Mouse (Mus musculus) CD4-positive, CD25-positive, alpha-beta regulatory T cell, adult 4 months (primary cell): ENCODE measurements at regions not wholly inside any gene's neighbourhood (a gene's known extent, or its start where the extent isn't known, plus 50 kb on each side); places are given as distances from the start of the nearest gene placed in this dataset.
A peak's percentile ranks its signal among the peaks of the same experiment; 100 is the strongest.

Experiments
- ATAC-seq: one replicate; pipeline ENCODE4 v1.8.0; 2017

- no peak for ATAC-seq
These were observed 183.5 kb upstream of the Jmjd1c start for GRCm38 (mm10) chr10:66912440-66912839.

GRCm38 (mm10) chr10:66913187-66913586, 182.7 kb upstream of the Jmjd1c start:
- no peak for ATAC-seq

DNA sequence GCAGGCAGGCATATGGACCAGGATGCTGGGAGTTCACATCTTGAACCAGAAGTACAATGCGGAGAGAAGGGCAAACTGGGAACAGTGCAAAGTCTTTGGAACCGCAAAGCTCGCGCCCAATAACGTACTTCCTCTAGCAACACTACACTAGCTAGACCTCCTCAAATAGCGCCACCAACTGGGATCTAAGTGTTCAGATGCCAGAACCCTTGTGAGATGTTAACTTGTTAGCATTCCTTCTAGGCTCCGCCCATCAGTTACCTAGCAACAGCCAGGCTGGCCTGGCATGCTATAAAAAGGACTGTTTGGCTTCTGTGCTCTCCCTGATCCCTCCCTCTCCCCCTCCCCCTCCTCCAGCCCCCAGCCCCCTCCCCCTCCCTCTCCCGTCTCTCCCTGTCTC, 182.3 kb upstream of the Jmjd1c start:
- ATAC-seq: no peak

DNA sequence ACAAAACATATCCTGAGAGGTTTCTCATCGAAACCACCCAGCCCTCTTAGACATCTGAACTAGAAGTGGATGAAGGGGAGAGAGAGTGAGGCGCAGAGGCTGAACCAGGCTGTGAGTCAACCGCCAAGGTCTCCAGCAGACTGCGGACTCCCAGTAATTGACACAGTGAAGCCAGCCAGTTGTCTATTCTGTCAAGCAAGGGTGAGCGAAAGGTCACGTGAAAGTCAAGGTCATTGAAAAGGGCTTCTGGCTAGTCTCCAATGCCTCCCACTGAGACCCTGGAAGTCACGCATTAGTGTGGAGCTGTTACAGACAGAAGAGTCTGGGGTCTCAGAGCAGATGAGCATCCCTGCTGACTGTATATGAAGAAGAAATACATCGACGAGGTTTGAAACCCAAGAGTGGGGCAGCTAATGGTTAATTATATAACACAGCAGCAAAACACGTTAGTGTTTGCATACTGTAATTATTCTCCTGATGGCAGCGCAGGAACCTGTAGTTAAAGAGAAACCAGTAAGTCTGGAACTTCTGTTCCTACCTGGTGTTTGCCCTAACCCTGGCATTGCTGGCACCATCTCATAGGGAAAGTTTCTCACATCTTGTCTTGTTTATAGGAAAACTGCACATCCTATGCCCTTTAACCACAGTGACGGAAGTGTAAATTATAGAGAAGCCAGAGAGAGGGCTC, 181.5 kb upstream of the Jmjd1c start:
- no peak for ATAC-seq

- ATAC-seq: no peak
These were observed 180.1 kb upstream of the Jmjd1c start for GRCm38 (mm10) chr10:66915801-66916200.

- no peak for ATAC-seq
These were observed 178.2 kb upstream of the Jmjd1c start for GRCm38 (mm10) chr10:66917725-66918124.

DNA sequence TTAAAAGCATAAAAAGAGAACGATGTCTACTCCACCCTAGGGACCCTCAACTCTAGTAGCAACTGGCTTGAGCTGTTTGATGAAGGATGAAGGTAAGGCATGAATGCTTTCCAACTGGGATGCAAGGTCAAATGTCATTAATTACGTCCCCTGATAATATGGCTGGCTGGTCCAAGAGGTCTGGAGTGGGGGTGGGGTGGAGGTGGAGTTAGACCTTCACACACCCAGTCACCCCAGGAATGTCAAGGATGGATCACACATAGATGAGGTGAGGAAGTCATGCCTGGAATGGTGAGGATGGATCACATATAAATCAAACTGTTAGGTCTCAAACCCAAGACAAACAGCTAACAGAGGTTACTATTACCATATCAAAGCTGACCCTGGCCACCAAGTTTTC, 177.2 kb upstream of the Jmjd1c start:
- ATAC-seq: no peak

DNA sequence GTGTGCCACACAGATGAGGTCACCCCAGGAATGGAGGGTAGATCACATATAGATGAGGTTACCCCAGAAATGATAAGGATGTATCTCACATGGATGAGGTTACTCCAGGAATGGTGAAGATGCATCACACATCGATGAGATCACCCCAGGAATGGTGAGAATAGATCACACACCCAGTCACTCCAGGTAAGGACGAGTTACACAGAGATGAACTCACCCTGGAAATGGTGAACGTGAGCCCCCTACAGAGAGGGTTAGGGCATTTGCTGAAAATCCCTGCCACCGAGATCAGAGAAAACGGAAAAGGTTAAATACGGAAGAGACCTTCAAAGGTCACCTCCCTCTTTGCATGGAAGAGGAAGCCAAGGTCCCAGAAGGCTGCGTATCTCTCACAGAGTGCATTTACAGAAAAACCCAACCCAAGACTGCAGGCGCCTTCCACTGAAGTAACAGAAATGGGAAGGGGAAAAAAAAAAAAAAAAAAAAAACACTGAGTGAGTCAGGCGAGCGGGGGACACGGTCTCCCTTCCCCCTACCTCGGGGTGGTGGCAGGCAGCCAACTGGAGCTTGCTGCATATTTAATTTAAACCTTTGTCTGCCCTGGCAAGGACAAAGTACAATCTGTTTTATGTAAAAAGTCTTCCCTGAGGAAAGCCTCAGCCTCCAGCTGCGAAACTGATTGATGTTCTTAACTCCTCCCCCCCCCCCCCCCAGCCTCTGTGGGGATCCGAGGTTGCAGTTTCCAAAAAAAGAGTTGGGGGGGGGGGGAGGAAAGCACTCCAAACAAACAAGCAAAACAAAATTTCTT, 175.8 kb upstream of the Jmjd1c start:
- peak; percentile 57 for ATAC-seq

GRCm38 (mm10) chr10:66920761-66921684, 174.9 kb upstream of the Jmjd1c start:
- ATAC-seq: peak; percentile 52

DNA sequence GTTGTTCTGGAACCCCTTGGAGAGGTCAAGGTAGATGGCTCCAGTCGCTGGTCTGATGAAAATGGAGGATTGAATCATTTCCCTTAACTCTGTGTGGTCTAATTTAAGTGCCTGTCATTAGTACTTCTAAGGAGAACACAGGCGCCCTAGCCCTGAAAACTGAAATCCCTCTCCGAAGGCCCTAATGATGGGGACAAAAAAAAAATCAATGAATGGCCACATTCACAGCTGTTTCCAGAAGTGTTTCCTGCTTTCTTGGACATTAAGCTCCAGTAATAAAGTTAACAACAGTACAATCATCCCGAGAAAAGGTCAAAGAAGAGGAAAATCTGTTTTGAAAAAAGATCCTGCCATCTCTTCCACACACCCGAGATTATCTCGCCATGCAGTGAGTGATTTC, 174.1 kb upstream of the Jmjd1c start:
- no peak for ATAC-seq

- ATAC-seq: no peak
These were observed 173.6 kb upstream of the Jmjd1c start for GRCm38 (mm10) chr10:66922314-66922713.

DNA sequence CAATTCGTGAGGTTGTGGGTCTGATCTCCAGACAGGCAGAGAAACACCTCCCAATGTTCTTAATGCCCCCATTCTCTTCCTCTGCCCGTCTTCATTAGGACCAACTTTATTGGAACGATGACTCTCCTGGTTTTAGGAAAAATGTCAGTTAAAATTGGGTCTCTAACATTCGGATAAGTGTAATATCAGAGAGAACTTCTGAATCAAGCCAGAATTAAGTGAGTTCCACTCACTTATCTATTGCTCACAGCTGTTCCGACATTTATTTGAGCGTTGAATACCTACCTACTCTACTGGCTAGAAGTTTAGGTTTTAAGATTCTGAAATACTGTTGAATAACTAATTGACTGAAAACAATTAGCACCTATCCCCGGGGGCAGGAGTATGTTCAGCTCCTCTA, 172.0 kb upstream of the Jmjd1c start:
- ATAC-seq: no peak

GRCm38 (mm10) chr10:66924418-66924817, 171.5 kb upstream of the Jmjd1c start:
- no peak for ATAC-seq

DNA sequence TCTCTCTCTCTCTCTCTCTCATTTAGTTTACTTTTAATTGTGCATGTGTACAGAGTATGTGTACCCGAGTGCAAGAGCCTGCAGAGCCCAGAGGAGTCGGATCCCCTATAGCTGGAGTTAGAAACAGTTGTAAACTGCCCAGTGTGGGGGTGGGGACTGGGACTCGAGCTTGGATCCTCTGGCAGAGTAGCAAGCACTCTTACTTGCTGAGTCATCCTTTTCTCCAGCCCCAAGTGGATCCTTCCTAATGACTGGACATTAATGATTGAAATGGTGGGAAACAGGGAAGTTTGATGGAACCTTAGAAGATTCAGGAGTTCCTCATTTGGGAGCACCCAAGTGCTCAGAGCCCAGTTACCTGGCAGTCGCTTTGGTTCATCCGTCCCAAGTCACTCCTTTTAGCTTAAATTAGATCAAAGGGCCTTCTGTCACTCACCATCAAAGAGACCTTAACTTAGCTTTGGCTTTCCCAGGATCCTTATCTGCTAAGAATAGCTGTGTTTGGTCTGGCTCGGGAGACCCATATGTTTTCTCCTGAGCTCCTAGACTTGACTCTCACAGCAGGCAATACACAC, 170.3 kb upstream of the Jmjd1c start:
- no peak for ATAC-seq

DNA sequence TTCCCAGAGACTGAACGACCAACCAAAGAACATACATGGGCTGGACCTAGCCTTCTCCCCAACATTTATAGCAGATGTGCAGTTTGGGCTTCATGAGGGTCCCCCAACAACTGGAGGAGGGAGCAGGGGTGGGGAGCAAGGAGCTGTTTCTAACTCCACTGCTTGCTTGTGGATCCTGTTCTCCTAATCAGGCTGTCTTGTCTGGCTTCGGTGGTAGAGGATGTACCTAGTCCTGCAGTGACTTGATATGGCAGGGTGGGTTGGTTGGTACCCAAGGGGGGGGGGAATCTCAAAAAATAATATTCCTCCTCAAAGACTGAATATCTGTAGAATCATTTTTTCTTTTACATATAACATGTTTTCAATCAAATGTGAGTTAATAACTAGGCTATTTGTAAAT, 168.3 kb upstream of the Jmjd1c start:
- no peak for ATAC-seq

GRCm38 (mm10) chr10:66928211-66928990, 167.5 kb upstream of the Jmjd1c start:
- ATAC-seq: no peak

DNA sequence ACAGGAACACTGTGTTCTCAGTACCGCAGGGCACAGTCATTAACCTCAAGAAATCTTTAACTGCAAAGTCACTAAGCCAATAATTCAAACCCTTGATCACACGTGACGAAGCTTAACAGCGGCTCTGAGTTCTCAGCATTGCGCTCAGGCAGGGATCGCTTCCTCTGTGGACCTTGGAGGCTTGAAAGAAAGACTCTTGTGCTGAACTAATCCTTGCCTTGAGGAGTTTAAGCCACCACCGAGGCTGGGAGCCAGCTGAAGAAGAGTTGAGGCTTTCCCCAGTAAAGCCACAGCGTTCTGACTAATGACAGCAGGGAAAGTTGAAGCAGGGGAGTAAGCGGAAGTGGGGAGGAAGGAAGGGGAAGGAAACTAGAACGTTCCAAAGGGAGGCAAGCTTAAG, 165.4 kb upstream of the Jmjd1c start:
- peak; percentile 85 for ATAC-seq

GRCm38 (mm10) chr10:66931505-66931904, 164.4 kb upstream of the Jmjd1c start:
- ATAC-seq: no peak

- ATAC-seq: no peak
These were observed 163.4 kb upstream of the Jmjd1c start for GRCm38 (mm10) chr10:66932544-66932943.

DNA sequence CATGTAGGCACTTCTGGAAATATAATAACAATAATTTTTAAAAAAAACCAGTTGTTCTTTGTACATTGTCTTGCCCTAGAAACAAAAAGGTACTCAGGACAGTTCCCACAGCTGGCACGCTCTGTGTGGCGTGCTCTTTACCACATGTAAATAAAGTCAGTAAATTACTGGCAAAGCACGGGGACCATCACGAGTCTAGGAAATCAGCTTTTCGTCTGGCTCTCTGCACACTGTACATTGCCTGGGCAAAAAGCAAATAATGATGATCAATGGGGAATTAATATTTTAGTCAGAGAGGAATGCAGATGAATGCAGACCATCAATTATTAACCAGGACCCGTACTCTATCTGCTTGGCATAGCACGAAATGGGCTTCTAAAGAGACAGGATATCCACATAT, 162.2 kb upstream of the Jmjd1c start:
- no peak for ATAC-seq

- ATAC-seq: no peak
These were observed 160.2 kb upstream of the Jmjd1c start for GRCm38 (mm10) chr10:66935731-66936130.

- ATAC-seq: peak; percentile 74
These were observed 158.8 kb upstream of the Jmjd1c start for GRCm38 (mm10) chr10:66937116-66937515.
